Mouse (Mus musculus) liver, embryonic 15.5 days (tissue): ENCODE data around the gene Arg1. TPM values are rescaled to one million over a fixed set of nuclear protein-coding genes. Genes with fewer than 3 reads are reported as not detected.
A peak's percentile ranks its signal among the peaks of the same experiment; 100 is the strongest.

ENCODE experiments used
- ATAC-seq: fragments of 200-750 bp; cut with Nextera tagmentation; 2 replicates; pipeline ENCODE4 v1.8.0; 2017; ENCODE audit warnings: moderate number of reproducible peaks, mild to moderate bottlenecking, moderate library complexity; ENCODE audit not compliant: insufficient read depth
- H3K27ac ChIP-seq: fragments of 300-500 bp; sonication (generic); replicated peaks from 2 replicates; pipeline ENCODE4 v1.5.1; 2015; ENCODE audit warnings: mild to moderate bottlenecking, inconsistent platforms
- H3K27me3 ChIP-seq: fragments of 300-500 bp; sonication (generic); 2 replicates; pipeline ENCODE4 v1.6.1; 2015; ENCODE audit warnings: mild to moderate bottlenecking, inconsistent platforms
- H3K36me3 ChIP-seq: fragments of 300-500 bp; sonication (generic); replicated peaks from 2 replicates; pipeline ENCODE4 v1.6.1; 2015; ENCODE audit warnings: moderate library complexity, mild to moderate bottlenecking, inconsistent platforms
- H3K4me1 ChIP-seq: fragments of 300-500 bp; sonication (generic); replicated peaks from 2 replicates; pipeline ENCODE4 v1.6.1; 2015; ENCODE audit warnings: inconsistent platforms
- H3K4me2 ChIP-seq: fragments of 300-500 bp; sonication (generic); 2 replicates; pipeline ENCODE4 v1.6.1; 2015; ENCODE audit warnings: moderate library complexity, mild to moderate bottlenecking, inconsistent platforms
- H3K4me3 ChIP-seq: fragments of 300-500 bp; sonication (generic); replicated peaks from 2 replicates; pipeline ENCODE4 v1.5.1; 2015; ENCODE audit warnings: mild to moderate bottlenecking, inconsistent platforms
- H3K9ac ChIP-seq: fragments of 300-500 bp; sonication (generic); 2 replicates; pipeline ENCODE4 v1.6.1; 2015; ENCODE audit warnings: moderate library complexity, mild to moderate bottlenecking, inconsistent platforms
- H3K9me3 ChIP-seq: fragments of 300-500 bp; sonication (generic); replicated peaks from 2 replicates; pipeline ENCODE4 v1.6.1; 2016; ENCODE audit warnings: inconsistent platforms
- WGBS: fragments of 180-500 bp; shearing (Covaris S2); methylation state at CpG from one replicate; pipeline ENCODE4 v1.1.7; 2015; ENCODE audit warnings: mixed read lengths; ENCODE audit not compliant: insufficient replicate concordance; 5-methylcytosine and 5-hydroxymethylcytosine counted together
- microRNA-seq: library from miRNA; unstranded; fragments of <30 nt; microRNA quantifications from one replicate; pipeline ENCODE4, GENCODE M21; 2016
- polyA plus RNA-seq: library from polyadenylated mRNA; unstranded; fragments of >200 nt; fragmentation: Nextera tagmentation; extraction: Ambion mirVana; gene quantifications from 2 replicates; pipeline ENCODE4 v1.2.1, GENCODE M21; 2015

Gene Arg1
- polyA plus RNA-seq, 1 experiment from 2014 or later: 59.6 TPM

DNA sequence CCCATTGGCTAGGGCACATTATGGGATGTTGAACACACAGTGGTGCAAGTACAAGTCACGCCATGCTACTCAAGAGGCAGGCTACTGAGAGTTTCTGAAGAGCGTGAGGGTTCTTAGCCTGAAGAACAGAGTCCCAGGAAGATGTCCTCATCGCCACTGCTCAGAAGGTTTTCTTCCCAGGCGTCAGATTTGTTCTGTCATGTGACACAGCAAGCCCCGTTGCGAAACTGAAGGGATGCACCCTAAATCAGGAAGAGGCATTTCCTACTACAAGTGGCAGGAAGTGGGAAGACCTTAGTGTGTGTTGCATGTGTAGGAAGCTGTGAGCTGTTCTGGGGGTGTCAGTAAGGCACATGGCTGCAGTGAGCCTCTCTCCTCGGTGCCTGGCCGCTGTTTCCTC is 16.1 kb downstream of the Arg1 start:
- no peak overlapping the region for H3K9ac ChIP-seq
- peaks cover 84% of the 10 kb centered on the region for H3K36me3 ChIP-seq
- no peaks in the 10 kb centered on the region for H3K4me1 ChIP-seq
- 0 out of 2 replicates have a peak, but pooled peaks have one; percentile 22 for ATAC-seq
- no peak overlapping the region for H3K27ac ChIP-seq
- no peaks in the 10 kb centered on the region for H3K9me3 ChIP-seq
- H3K4me3 ChIP-seq: no peak overlapping the region
- 68% methylated on average over 8 of the region's 8 CpGs for WGBS
- H3K4me2 ChIP-seq: no peak overlapping the region
- no peaks in the 10 kb centered on the region for H3K27me3 ChIP-seq

DNA sequence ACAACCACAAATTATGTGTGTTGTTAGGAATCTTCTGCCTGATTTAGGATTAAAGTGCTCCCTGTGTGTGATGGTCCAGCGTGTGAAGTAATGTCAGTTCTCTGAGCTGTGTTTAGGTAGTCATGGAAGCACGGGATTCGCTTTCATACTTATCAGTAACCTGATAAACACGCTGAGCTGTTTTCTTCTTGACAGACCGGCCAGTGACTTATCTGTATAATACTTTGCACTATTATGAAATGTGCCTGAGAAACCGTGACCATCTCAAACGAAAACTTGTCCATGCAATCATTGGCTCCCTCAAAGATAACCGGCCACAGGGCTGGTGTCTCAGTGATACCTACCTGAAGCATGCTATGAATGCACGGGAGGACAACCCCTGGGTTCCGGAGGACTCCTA is 21.7 kb downstream of the Arg1 start:
- no peaks in the 10 kb centered on the region for H3K9me3 ChIP-seq
- H3K36me3 ChIP-seq: peaks cover 97% of the 10 kb centered on the region
- ATAC-seq: no peak

DNA sequence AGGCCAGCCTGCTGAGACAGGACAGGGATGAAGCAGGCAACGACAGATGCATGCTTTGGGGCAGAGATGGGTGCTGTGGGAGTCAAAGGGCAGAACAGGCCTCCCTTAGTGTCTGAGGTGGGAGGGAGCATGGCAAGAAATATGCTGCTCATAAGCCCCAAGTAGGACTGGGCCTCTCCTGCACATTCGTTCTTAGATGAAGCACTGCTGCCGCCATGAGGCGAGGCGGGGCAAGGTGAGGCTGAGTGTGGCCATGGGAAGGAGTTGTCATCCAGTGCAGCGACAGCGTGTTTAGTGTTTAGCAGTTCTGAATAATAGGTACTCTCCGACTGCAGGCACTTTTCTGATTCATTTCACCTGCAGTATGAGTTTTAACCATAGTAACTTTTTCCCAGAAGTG is 31.4 kb downstream of the Arg1 start:
- H3K4me2 ChIP-seq: no peak overlapping the region
- H3K4me3 ChIP-seq: no peak overlapping the region
- H3K27me3 ChIP-seq: no peaks in the 10 kb centered on the region
- H3K9me3 ChIP-seq: no peaks in the 10 kb centered on the region
- H3K27ac ChIP-seq: no peak overlapping the region
- no peak for ATAC-seq
- 84% methylated on average over 8 of the region's 8 CpGs for whole genome bisulfite sequencing
- no peaks in the 10 kb centered on the region for H3K4me1 ChIP-seq
- H3K9ac ChIP-seq: no peak overlapping the region
- H3K36me3 ChIP-seq: peaks cover 87% of the 10 kb centered on the region

More for the DNA sequence above, 21.7 kb downstream of the Arg1 start:
- Histone ChIP-seq H3K4me1 (no peaks in the 10 kb centered on the region), H3K27ac (no peak overlapping the region), H3K27me3 (no peaks in the 10 kb centered on the region), H3K4me3 (no peak overlapping the region), H3K9ac (no peak overlapping the region), H3K4me2 (no peak overlapping the region)
- 67% methylated on average over 10 of the region's 10 CpGs for WGBS

DNA sequence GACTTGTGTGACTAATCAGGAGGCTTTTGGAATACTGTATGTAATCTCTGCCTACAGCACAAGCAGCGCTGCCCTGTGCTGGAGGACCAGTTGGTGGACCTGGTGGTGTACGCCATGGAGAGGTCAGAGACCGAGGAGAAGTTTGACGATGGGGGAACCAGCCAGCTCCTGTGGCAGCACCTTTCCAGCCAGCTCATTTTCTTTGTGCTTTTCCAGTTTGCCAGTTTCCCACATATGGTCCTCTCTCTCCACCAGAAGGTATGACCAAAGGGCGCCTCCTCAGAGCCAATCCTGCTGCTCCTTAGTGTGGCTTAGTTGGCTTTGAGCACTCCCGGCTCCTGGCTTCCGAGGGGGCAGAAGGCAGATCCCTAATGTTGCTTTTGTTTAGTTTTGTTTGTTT is 38.9 kb downstream of the Arg1 start:
- Histone ChIP-seq H3K27me3 (no peaks in the 10 kb centered on the region), H3K36me3 (peaks cover 79% of the 10 kb centered on the region), H3K9ac (no peak overlapping the region), H3K9me3 (no peaks in the 10 kb centered on the region), H3K4me1 (no peaks in the 10 kb centered on the region), H3K4me3 (no peak overlapping the region), H3K27ac (no peak overlapping the region), H3K4me2 (no peak overlapping the region)
- whole genome bisulfite sequencing: 88% methylated on average over 7 of the region's 7 CpGs
- no peak for ATAC-seq

DNA sequence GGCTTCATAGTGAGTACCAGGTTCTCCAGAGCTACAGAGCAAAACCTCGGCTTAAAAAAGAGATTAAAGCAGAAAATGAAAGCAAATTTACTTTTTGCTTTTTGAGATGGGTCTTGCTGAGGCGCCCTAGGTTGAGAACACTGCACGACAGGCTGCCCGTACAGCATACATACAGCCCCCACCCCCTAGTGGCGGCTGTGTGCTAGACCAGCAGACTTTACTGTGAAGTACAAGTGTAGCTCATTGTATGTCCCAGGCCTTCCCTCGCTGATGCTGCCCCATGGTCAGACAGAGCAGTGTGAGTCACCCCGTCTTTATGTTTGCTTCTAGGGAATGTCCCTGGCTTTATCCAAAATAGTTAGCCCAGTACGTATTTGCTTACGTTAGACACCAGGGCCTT is 41.3 kb downstream of the Arg1 start:
- Histone ChIP-seq H3K36me3 (peaks cover 85% of the 10 kb centered on the region), H3K4me2 (no peak overlapping the region), H3K27me3 (no peaks in the 10 kb centered on the region), H3K4me1 (no peaks in the 10 kb centered on the region), H3K4me3 (no peak overlapping the region), H3K27ac (no peak overlapping the region), H3K9ac (no peak overlapping the region), H3K9me3 (no peaks in the 10 kb centered on the region)
- 80% methylated on average over 9 of the region's 9 CpGs for WGBS
- ATAC-seq: no peak

DNA sequence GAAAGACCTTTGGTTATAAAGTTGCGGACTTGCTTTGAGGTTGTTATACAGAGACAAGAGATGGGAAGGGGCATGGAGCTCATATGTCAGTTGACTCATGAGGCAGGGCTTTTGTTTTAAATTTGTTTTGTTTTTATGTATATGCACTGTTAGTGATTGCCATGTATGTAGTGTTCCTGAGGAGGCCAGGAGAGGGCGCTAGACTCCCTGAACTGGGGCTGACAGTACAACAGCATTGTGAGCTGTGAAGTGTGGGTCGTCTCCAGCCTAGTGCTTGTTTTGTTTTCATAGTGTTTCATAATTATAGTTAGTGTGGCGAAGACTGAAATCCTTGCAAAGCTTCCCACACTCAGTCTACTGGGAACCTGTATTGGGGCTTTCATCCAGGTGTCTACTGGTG is 53.7 kb downstream of the Arg1 start:
- no peaks in the 10 kb centered on the region for H3K27me3 ChIP-seq
- H3K27ac ChIP-seq: no peak overlapping the region
- 0 out of 2 replicates have a peak, but pooled peaks cover 5% of the 10 kb centered on the region for H3K4me1 ChIP-seq
- 75% methylated on average over 4 of the region's 4 CpGs for WGBS
- peaks cover 63% of the 10 kb centered on the region for H3K36me3 ChIP-seq
- no peak overlapping the region for H3K9ac ChIP-seq
- H3K4me2 ChIP-seq: no peak overlapping the region
- H3K9me3 ChIP-seq: no peaks in the 10 kb centered on the region
- no peak overlapping the region for H3K4me3 ChIP-seq
- ATAC-seq: no peak

DNA sequence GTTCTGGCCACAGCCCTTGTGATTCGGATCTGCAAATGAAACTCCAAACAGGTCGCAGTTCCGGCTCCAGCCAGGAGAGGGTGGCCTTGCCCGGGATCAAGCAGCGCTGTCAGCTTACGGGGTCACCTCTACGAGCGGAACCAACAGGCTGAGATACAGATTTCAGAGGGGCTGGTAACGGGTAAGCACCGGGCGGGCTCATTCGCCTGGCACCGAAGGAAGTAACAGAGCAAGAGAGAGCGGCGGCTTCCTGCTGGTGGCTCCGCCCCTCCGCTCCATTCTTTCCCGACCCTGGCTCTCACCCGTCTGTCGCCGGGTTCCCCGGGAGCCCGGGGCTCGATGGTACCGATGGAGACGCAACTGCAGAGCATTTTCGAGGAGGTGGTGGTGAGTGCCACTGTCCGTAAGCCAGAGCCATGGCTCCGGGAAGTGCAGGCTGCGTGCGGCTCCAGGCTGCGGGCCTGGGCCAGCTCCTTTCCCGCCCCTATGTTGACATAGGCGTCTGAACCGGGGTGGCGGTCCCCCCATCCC is 57.5 kb downstream of the Arg1 start, which contains the start of gene Med23:
Gene Med23, plus strand, starts transcription at position 227 of the 531 bp plus-strand sequence.
- peak; percentile 100 for ATAC-seq
- H3K27ac ChIP-seq: peak within 1 kb of the TSS; percentile 74
- H3K4me3 ChIP-seq: peak within 1 kb of the TSS; percentile 87
- peak within 1 kb of the TSS; percentile 69 for H3K4me2 ChIP-seq
- no peaks in the 10 kb centered on the region for H3K9me3 ChIP-seq
- peak within 1 kb of the TSS; percentile 92 for H3K9ac ChIP-seq
- H3K36me3 ChIP-seq: peaks cover 28% of the 10 kb centered on the region
- WGBS: under 1% methylated on average over 36 of the region's 36 CpGs
- no peaks in the 10 kb centered on the region for H3K27me3 ChIP-seq
- H3K4me1 ChIP-seq: 0 out of 2 replicates have a peak, but pooled peaks cover 5% of the 10 kb centered on the region

Small RNA genes lying within 50 kb of the gene (microRNA-seq; reads per million reads assigned to microRNA genes)
- gene Mir6905: not detected

Other genes starting within 250 kb of the Arg1 start
- 2.0 and 2.5 TPM in 2 replicates for gene Enpp1, start 215.3 kb downstream of the Arg1 start, polyA plus RNA-seq
- gene Enpp3, start 84.7 kb downstream of the Arg1 start, polyA plus RNA-seq: 5.7 and 6.1 TPM in 2 replicates
- gene Med23, start 57.5 kb downstream of the Arg1 start, polyA plus RNA-seq: 5.9 and 6.2 TPM in 2 replicates